Mouse (Mus musculus) heart, embryonic 11.5 days (tissue): ENCODE measurements around the gene Wdr4. TPM values are rescaled to one million over a fixed set of nuclear protein-coding genes. Genes with fewer than 3 reads are reported as not detected.

Experiments used
- microRNA-seq: library from miRNA; unstranded; fragments of <30 nt; microRNA quantifications from one replicate; pipeline ENCODE4, GENCODE M21; 2016; ENCODE audit warnings: borderline number of aligned reads
- polyA plus RNA-seq: library from polyadenylated mRNA; unstranded; fragments of >200 nt; fragmentation: Nextera tagmentation; extraction: Ambion mirVana; gene quantifications from 2 replicates; pipeline ENCODE4 v1.2.1, GENCODE M21; 2014

Wdr4 gene
- polyA plus RNA-seq, 1 experiment from 2014 or later, result 22.2 TPM

Small RNA genes lying within 50 kb of the gene (microRNA-seq; reads per million reads assigned to microRNA genes)
- gene Gm24970, result not detected

Other genes with a start within 250 kb of the Wdr4 start
- gene Rsph1, start 242.6 kb downstream of the Wdr4 start, polyA plus RNA-seq, result 1.7 and 1.9 TPM in 2 replicates
- 4.6 TPM in 2 replicates for gene Slc37a1, start 233.2 kb downstream of the Wdr4 start, polyA plus RNA-seq
- 7.1 and 9.9 TPM in 2 replicates for gene Pde9a, start 133.8 kb downstream of the Wdr4 start, polyA plus RNA-seq
- 528 and 531 TPM in 2 replicates for gene Ndufv3, start 135 bp upstream of the Wdr4 start, polyA plus RNA-seq
- 19.8 and 20.4 TPM in 2 replicates for gene Pknox1, start 44.8 kb upstream of the Wdr4 start, polyA plus RNA-seq
- 0.63 and 0.77 TPM in 2 replicates for gene Cbs, start 117.3 kb upstream of the Wdr4 start, polyA plus RNA-seq
- gene U2af1, start 138.9 kb upstream of the Wdr4 start, polyA plus RNA-seq, result 117 and 145 TPM in 2 replicates
- not detected in 2 replicates for gene Cryaa, start 157.8 kb upstream of the Wdr4 start, polyA plus RNA-seq